Mouse (Mus musculus) liver, embryonic 14.5 days (tissue): ENCODE results near the gene Hephl1.
A peak's percentile ranks its signal among the peaks of the same experiment; 100 is the strongest.

Experiments used
- CTCF ChIP-seq: IDR thresholded peaks from 2 replicates; pipeline ENCODE4 v1.5.1; 2016; ENCODE audit warnings: antibody characterized with exemption, low read depth, control low read depth
- EP300 ChIP-seq: IDR thresholded peaks from 2 replicates; pipeline ENCODE4 v1.6.1; 2016; ENCODE audit warnings: antibody characterized with exemption, low read depth

DNA sequence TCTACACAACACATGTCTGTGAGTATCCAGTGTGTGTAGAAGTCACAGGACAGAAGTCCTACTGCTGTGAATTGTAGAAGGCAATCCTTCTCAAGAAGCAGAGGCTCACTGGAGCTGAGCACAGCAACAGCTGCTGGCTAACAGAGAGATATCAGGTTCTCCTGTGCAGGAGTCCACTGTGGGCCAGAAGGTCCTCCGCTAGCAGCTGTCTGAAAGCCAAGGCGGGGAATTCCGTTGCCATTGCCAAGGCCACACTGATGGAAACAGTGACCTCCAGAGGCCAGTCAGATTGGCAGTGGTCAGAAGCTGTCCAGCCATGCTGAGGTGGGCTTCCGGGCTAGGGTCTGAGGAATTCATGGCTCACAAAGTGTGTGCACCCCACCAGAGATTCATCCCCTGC, 6.8 kb downstream of the Hephl1 start:
- no peak for TF ChIP-seq EP300
- peak; percentile 32; the same call in 1 of the 2 replicates for TF ChIP-seq CTCF
